ENCODE assay signal across 8 mouse cellular contexts in genomic region chr7:45561624-45562520, GRCm38 (mm10). TPM values are rescaled to one million over a fixed set of nuclear protein-coding genes. Genes with fewer than 3 reads are reported as not detected.
DNase-seq lines count a peak whose midpoint lies in the region; ATAC-seq and TF ChIP-seq lines count a peak whose summit lies in the region.

No protein-coding gene starts in this region.

- ATAC-seq in forebrain, embryonic 16.5 days, result 0 out of 2 replicates have a peak, but pooled peaks have one; percentile 6
- no peak; the same call in 1 of the 2 replicates for ATAC-seq in forebrain, embryonic 14.5 days
- ATAC-seq in intestine, postnatal 0 days, result peak; percentile 35

- H3K4me3 ChIP-seq in forebrain, embryonic 16.5 days (replicated peaks; ENCODE audit: low read length), result no peak overlapping the region
- no peak overlapping the region for H3K4me3 ChIP-seq in forebrain, embryonic 14.5 days (ENCODE audit: low read depth, low read length)
- H3K4me3 ChIP-seq in intestine, postnatal 0 days (ENCODE audit: low read depth, low read length), result 0 out of 2 replicates have a peak overlapping the region, but pooled peaks have one; percentile 1

- no peak overlapping the region for H3K9ac ChIP-seq in forebrain, embryonic 16.5 days (replicated peaks; ENCODE audit: low read depth, low read length)
- no peak overlapping the region for H3K9ac ChIP-seq in forebrain, embryonic 14.5 days (ENCODE audit: low read length)
- no peak overlapping the region for H3K9ac ChIP-seq in intestine, postnatal 0 days (ENCODE audit: low read depth, low read length)

- no peaks in the 10 kb centered on the region for H3K36me3 ChIP-seq in forebrain, embryonic 16.5 days (ENCODE audit: control insufficient read depth, insufficient read depth)
- no peaks in the 10 kb centered on the region for H3K36me3 ChIP-seq in forebrain, embryonic 14.5 days (ENCODE audit: control insufficient read depth, insufficient read depth, low read length)
- H3K36me3 ChIP-seq in intestine, postnatal 0 days (ENCODE audit: control insufficient read depth, insufficient read depth), result no peaks in the 10 kb centered on the region

- intact Hi-C loops in left cerebral cortex, postnatal 25 days (cut with DNase I), result loop anchor here (2.0 to 5.0 kb wide), 3 partner anchors 31 to 110 kb away; no protein-coding TSS in a partner anchor

- WGBS in forebrain, embryonic 16.5 days, result 59% methylated on average over 11 of the region's 12 CpGs
- WGBS in forebrain, embryonic 14.5 days, result 58% methylated on average over 12 of the region's 12 CpGs
- 38% methylated on average over 12 of the region's 12 CpGs for whole genome bisulfite sequencing in intestine, postnatal 0 days

- no peaks in the 10 kb centered on the region for H3K27me3 ChIP-seq in forebrain, embryonic 16.5 days (replicated peaks; ENCODE audit: control insufficient read depth, insufficient read depth, low read length)
- no peaks in the 10 kb centered on the region for H3K27me3 ChIP-seq in forebrain, embryonic 14.5 days (replicated peaks; ENCODE audit: control insufficient read depth, insufficient read depth, low read length)
- peaks cover 3% of the 10 kb centered on the region; the same call in 1 of the 2 replicates for H3K27me3 ChIP-seq in intestine, postnatal 0 days (replicated peaks; ENCODE audit: control insufficient read depth, insufficient read depth, low read length)

- DNase-seq in forebrain, embryonic 14.5 days (ENCODE audit: low spot score), result no peak
- DNase-seq in lung, postnatal 36 days, result peak; percentile 36
- no peak for DNase-seq in lung, postnatal 14 days
- DNase-seq in skeletal muscle tissue, adult 2 months (ENCODE audit: low read depth, low spot score), result peak; percentile 82
- DNase-seq in cerebellum, adult 9-11 months, result no peak
- DNase-seq in left cerebral cortex, postnatal 25 days (ENCODE audit: low spot score in 2 of 2), result no peak

- no peak overlapping the region for H3K4me2 ChIP-seq in forebrain, embryonic 16.5 days (ENCODE audit: low read length)
- no peak overlapping the region for H3K4me2 ChIP-seq in forebrain, embryonic 14.5 days (ENCODE audit: low read length)
- peak overlapping the region; percentile 45 for H3K4me2 ChIP-seq in intestine, postnatal 0 days (replicated peaks; ENCODE audit: low read depth)

- H3K9me3 ChIP-seq in forebrain, embryonic 16.5 days (ENCODE audit: control insufficient read depth, low read length), result no peaks in the 10 kb centered on the region
- H3K9me3 ChIP-seq in forebrain, embryonic 14.5 days (replicated peaks; ENCODE audit: control insufficient read depth, low read length), result no peaks in the 10 kb centered on the region
- H3K9me3 ChIP-seq in intestine, postnatal 0 days (ENCODE audit: control insufficient read depth), result no peaks in the 10 kb centered on the region

- H3K4me1 ChIP-seq in forebrain, embryonic 16.5 days (replicated peaks; ENCODE audit: control insufficient read depth, insufficient read depth, low read length), result no peaks in the 10 kb centered on the region
- no peaks in the 10 kb centered on the region for H3K4me1 ChIP-seq in forebrain, embryonic 14.5 days (ENCODE audit: control insufficient read depth, insufficient read depth, low read length)
- H3K4me1 ChIP-seq in intestine, postnatal 0 days (replicated peaks; ENCODE audit: control insufficient read depth, insufficient read depth, low read length), result no peaks in the 10 kb centered on the region

- TF ChIP-seq CTCF in intestine, postnatal 0 days (IDR thresholded peaks at IDR 0.05; ENCODE audit: low read depth), result no peak

- H3K27ac ChIP-seq in forebrain, embryonic 16.5 days (ENCODE audit: low read length), result no peak overlapping the region
- no peak overlapping the region for H3K27ac ChIP-seq in forebrain, embryonic 14.5 days (ENCODE audit: low read depth, low read length)
- no peak overlapping the region for H3K27ac ChIP-seq in intestine, postnatal 0 days (ENCODE audit: low read depth, low read length)

RNA-seq across cellular contexts. Expression of gene Hsd17b14, which starts 7.2 kb away (rescaled TPM):
- not detected in 2 replicates for polyA plus RNA-seq in forebrain, embryonic 16.5 days (2015; fragmentation: Nextera tagmentation; extraction: Ambion mirVana)
- polyA plus RNA-seq in forebrain, embryonic 14.5 days (2014; fragmentation: Nextera tagmentation; extraction: Ambion mirVana), result 0.17 and 0.22 TPM in 2 replicates
- polyA plus RNA-seq in intestine, postnatal 0 days (2015; fragmentation: Nextera tagmentation; extraction: Ambion mirVana), result 0.73 and 1.2 TPM in 2 replicates
- total RNA-seq in left cerebral cortex, postnatal 25 days (2021), result under 1 TPM in 1 of 2 experiments, not detected in 1; 0.25 TPM

RNA-seq across cellular contexts. Expression of gene Bcat2, which starts 8.1 kb away (rescaled TPM):
- polyA plus RNA-seq in forebrain, embryonic 16.5 days (2015; fragmentation: Nextera tagmentation; extraction: Ambion mirVana), result 24.2 and 24.5 TPM in 2 replicates
- 19.6 and 20.1 TPM in 2 replicates for polyA plus RNA-seq in forebrain, embryonic 14.5 days (2014; fragmentation: Nextera tagmentation; extraction: Ambion mirVana)
- 17.7 and 18.6 TPM in 2 replicates for polyA plus RNA-seq in intestine, postnatal 0 days (2015; fragmentation: Nextera tagmentation; extraction: Ambion mirVana)
- 10 to 100 TPM; 23.0 to 23.6 TPM for total RNA-seq in left cerebral cortex, postnatal 25 days (2021)

RNA-seq across cellular contexts. Expression of gene Plekha4, which starts 35.7 kb away (rescaled TPM):
- polyA plus RNA-seq in forebrain, embryonic 16.5 days (2015; fragmentation: Nextera tagmentation; extraction: Ambion mirVana), result 0.57 and 0.81 TPM in 2 replicates
- 0.76 and 1.2 TPM in 2 replicates for polyA plus RNA-seq in forebrain, embryonic 14.5 days (2014; fragmentation: Nextera tagmentation; extraction: Ambion mirVana)
- 0.80 and 1.6 TPM in 2 replicates for polyA plus RNA-seq in intestine, postnatal 0 days (2015; fragmentation: Nextera tagmentation; extraction: Ambion mirVana)
- total RNA-seq in left cerebral cortex, postnatal 25 days (2021), result 1 to 10 TPM; 1.2 to 2.7 TPM

RNA-seq across cellular contexts. Expression of gene Ppp1r15a, which starts 35.8 kb away (rescaled TPM):
- polyA plus RNA-seq in forebrain, embryonic 16.5 days (2015; fragmentation: Nextera tagmentation; extraction: Ambion mirVana), result 14.4 and 16.4 TPM in 2 replicates
- polyA plus RNA-seq in forebrain, embryonic 14.5 days (2014; fragmentation: Nextera tagmentation; extraction: Ambion mirVana), result 13.1 and 19.3 TPM in 2 replicates
- 7.4 and 9.0 TPM in 2 replicates for polyA plus RNA-seq in intestine, postnatal 0 days (2015; fragmentation: Nextera tagmentation; extraction: Ambion mirVana)
- total RNA-seq in left cerebral cortex, postnatal 25 days (2021), result 10 to 100 TPM; 22.0 to 22.2 TPM

RNA-seq across cellular contexts. Expression of gene Nucb1, which starts 51.7 kb away (rescaled TPM):
- polyA plus RNA-seq in forebrain, embryonic 16.5 days (2015; fragmentation: Nextera tagmentation; extraction: Ambion mirVana), result 106 and 107 TPM in 2 replicates
- 69.0 and 96.5 TPM in 2 replicates for polyA plus RNA-seq in forebrain, embryonic 14.5 days (2014; fragmentation: Nextera tagmentation; extraction: Ambion mirVana)
- 199 and 218 TPM in 2 replicates for polyA plus RNA-seq in intestine, postnatal 0 days (2015; fragmentation: Nextera tagmentation; extraction: Ambion mirVana)
- total RNA-seq in left cerebral cortex, postnatal 25 days (2021), result 100 to 1,000 TPM; 103 to 105 TPM

Comparison
In these comparisons a context has a peak if more than half of its experiments do, and no peak if none do; other contexts are left out.
1. DNase-seq: peak in lung, postnatal 36 days (single experiment) and skeletal muscle tissue, adult 2 months (single experiment); none in forebrain, embryonic 14.5 days (single experiment), lung, postnatal 14 days (single experiment), cerebellum, adult 9-11 months (single experiment) and left cerebral cortex, postnatal 25 days (0 of 2).